In the genomic region with DNA sequence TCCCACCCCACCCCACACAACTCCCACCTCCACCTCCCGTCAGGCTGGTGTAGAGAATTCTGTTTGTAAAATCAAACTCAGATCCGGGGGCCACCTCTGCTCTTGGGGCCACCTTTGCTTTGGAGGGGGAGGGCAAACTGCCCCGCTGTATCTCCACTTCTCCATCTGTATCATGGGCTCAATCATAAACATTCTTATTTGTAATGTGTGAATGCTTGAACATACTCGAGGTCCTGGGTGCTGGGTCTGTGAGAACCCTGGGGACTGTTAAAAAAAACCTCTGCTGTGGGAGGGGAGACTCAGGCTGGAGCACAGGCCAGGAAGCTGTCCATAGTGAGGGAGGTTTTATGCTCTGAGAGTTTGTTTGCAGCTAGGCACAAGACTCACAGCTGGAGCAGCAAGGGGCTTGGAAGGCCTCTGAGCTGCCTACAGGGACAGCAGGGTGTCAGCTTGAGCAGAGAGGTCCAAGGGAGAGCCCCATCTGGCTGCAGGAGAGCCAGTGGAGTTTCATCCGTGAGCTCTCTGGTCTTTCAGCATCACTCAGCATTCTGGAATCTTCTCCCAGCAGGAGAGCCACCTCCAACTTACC, we compare ENCODE assay signal across 8 mouse cellular contexts. TPM values are rescaled to one million over a fixed set of nuclear protein-coding genes. Genes with fewer than 3 reads are reported as not detected.
DNase-seq lines count a peak whose midpoint lies in the region; ATAC-seq and TF ChIP-seq lines count a peak whose summit lies in the region.

No protein-coding gene starts in this region.

- peaks cover 51% of the 10 kb centered on the region for H3K4me1 ChIP-seq in hindbrain, embryonic 10.5 days (replicated peaks)
- peaks cover 31% of the 10 kb centered on the region for H3K4me1 ChIP-seq in hindbrain, embryonic 12.5 days
- H3K4me1 ChIP-seq in embryonic fibroblast, embryonic 13.5 days (ENCODE audit: control insufficient read depth, insufficient read depth, low read length) = peaks cover 3% of the 10 kb centered on the region; the same call in 1 of the 2 replicates

- H3K9me3 ChIP-seq in hindbrain, embryonic 10.5 days = no peaks in the 10 kb centered on the region
- H3K9me3 ChIP-seq in hindbrain, embryonic 12.5 days (replicated peaks) = no peaks in the 10 kb centered on the region

- no peak for TF ChIP-seq POLR2A in embryonic fibroblast, embryonic 13.5 days (IDR thresholded peaks at IDR 0.05; ENCODE audit: low read depth, low read length)

- H3K9ac ChIP-seq in hindbrain, embryonic 12.5 days = no peak overlapping the region

- 32% methylated on average over 5 of the region's 5 CpGs for WGBS in hindbrain, embryonic 10.5 days
- WGBS in hindbrain, embryonic 12.5 days = 32% methylated on average over 5 of the region's 5 CpGs

- no peaks in the 10 kb centered on the region for H3K36me3 ChIP-seq in hindbrain, embryonic 10.5 days
- H3K36me3 ChIP-seq in hindbrain, embryonic 12.5 days = no peaks in the 10 kb centered on the region

- ATAC-seq in hindbrain, embryonic 12.5 days (ENCODE audit: low FRiP score) = no peak

- H3K4me3 ChIP-seq in hindbrain, embryonic 10.5 days = no peak overlapping the region
- no peak overlapping the region for H3K4me3 ChIP-seq in hindbrain, embryonic 12.5 days
- H3K4me3 ChIP-seq in embryonic fibroblast, embryonic 13.5 days (ENCODE audit: insufficient read depth, low read length) = no peak overlapping the region

- H3K27me3 ChIP-seq in hindbrain, embryonic 10.5 days (ENCODE audit: insufficient read depth, poor library complexity, severe bottlenecking) = no peaks in the 10 kb centered on the region
- H3K27me3 ChIP-seq in hindbrain, embryonic 12.5 days = no peaks in the 10 kb centered on the region

- DNase-seq in hindbrain, embryonic 10.5 days (ENCODE audit: low spot score) = no peak
- peak; percentile 37 for DNase-seq in 3T3-L1 (ENCODE audit: low read depth, low spot score)
- DNase-seq in kidney, postnatal 14 days = peak; percentile 49
- no peak for DNase-seq in ovary, adult 18-20 months (ENCODE audit: low spot score)
- no peak for DNase-seq in spleen, postnatal 4 days (ENCODE audit: low spot score in 2 of 2)
- DNase-seq in adrenal gland, postnatal 36 days = no peak

- H3K27ac ChIP-seq in hindbrain, embryonic 10.5 days = 0 out of 2 replicates have a peak overlapping the region, but pooled peaks have one; percentile 74
- H3K27ac ChIP-seq in hindbrain, embryonic 12.5 days = no peak overlapping the region
- H3K27ac ChIP-seq in embryonic fibroblast, embryonic 13.5 days (ENCODE audit: insufficient read depth, low read length) = peak overlapping the region; percentile 73

- H3K4me2 ChIP-seq in hindbrain, embryonic 12.5 days (replicated peaks) = no peak overlapping the region

- TF ChIP-seq CTCF in embryonic fibroblast, embryonic 13.5 days (IDR thresholded peaks at IDR 0.05; ENCODE audit: borderline replicate concordance, insufficient read depth, low read length) = no peak

RNA-seq across cellular contexts. Expression of a gene that starts 15.7 kb away (rescaled TPM):
- 5.8 and 6.0 TPM in 2 replicates for polyA plus RNA-seq in hindbrain, embryonic 10.5 days (2016; fragmentation: Nextera tagmentation; extraction: Ambion mirVana)
- 4.9 and 6.3 TPM in 2 replicates for polyA plus RNA-seq in hindbrain, embryonic 12.5 days (2016; fragmentation: Nextera tagmentation; extraction: Ambion mirVana)
- 95.5 and 220 TPM in 2 replicates for polyA plus RNA-seq in embryonic fibroblast, embryonic 13.5 days (2011; ENCODE audit: insufficient read length, low read depth, missing spikeins)
- 10 to 100 TPM; 17.3 to 21.1 TPM for total RNA-seq in adrenal gland, postnatal 36 days (2021)

Comparison
In these comparisons a context has a peak if more than half of its experiments do, and no peak if none do; other contexts are left out.
1. DNase-seq: peak in 3T3-L1 (single experiment) and kidney, postnatal 14 days (single experiment); none in hindbrain, embryonic 10.5 days (single experiment), ovary, adult 18-20 months (single experiment), spleen, postnatal 4 days (0 of 2) and adrenal gland, postnatal 36 days (0 of 2).
2. RNA of a gene that starts 15.7 kb away (polyA plus RNA-seq): 95.5 to 220 TPM in embryonic fibroblast, embryonic 13.5 days; 5.8 to 6.0 TPM in hindbrain, embryonic 10.5 days and 4.9 to 6.3 TPM in hindbrain, embryonic 12.5 days; every median in the first group is over 10 times any median in the second.